Mouse (Mus musculus): Measurements from ENCODE around the gene Akap6.

DNA sequence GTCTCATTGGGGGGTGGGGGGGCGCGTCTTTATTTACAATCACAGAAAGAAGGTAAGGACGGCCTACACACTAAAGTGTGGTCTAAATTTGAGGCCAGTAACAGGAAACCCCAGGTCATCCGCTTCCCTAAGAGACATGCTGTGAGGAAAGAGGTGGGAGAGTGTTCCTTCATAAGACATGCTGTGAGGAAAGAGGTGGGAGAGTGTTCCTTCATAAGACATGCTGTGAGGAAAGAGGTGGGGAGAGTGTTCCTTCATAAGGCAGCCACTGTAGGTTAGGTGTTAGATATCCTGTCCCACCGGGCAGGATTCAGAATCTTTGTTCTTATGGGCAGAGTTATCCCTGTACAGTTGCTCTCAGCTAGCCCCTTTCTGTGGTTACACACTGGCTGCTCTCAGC, 494.5 kb downstream of the Akap6 start:
- no peak for TF ChIP-seq CTCF (conservative IDR thresholded peaks at IDR 0.05; ENCODE audit: low read length)
- no peak for TF ChIP-seq NANOG (IDR thresholded peaks at IDR 0.05; ENCODE audit: borderline replicate concordance, low read length)
- TF ChIP-seq POU5F1 (IDR thresholded peaks at IDR 0.05; ENCODE audit: borderline replicate concordance, low read length): no peak

Measured in E14TG2a.4 (cell line).